Mouse (Mus musculus) testis, adult 10 weeks (tissue): ENCODE results near the gene Sipa1l3. TPM values are rescaled to one million over a fixed set of nuclear protein-coding genes. Genes with fewer than 3 reads are reported as not detected.

Source experiments
- polyA plus RNA-seq: library from polyadenylated mRNA; stranded (reverse); fragments of 350-450 nt; fragmentation: Illumina TruSeq; extraction: RNeasy Lipid Tissue Mini Kit (QIAGEN cat#74804); gene quantifications from one replicate; pipeline ENCODE4 v1.2.3, GENCODE M21; 2014; ENCODE audit warnings: low read depth, low replicate concordance

Sipa1l3 gene
- polyA plus RNA-seq = 4.1 TPM

DNA sequence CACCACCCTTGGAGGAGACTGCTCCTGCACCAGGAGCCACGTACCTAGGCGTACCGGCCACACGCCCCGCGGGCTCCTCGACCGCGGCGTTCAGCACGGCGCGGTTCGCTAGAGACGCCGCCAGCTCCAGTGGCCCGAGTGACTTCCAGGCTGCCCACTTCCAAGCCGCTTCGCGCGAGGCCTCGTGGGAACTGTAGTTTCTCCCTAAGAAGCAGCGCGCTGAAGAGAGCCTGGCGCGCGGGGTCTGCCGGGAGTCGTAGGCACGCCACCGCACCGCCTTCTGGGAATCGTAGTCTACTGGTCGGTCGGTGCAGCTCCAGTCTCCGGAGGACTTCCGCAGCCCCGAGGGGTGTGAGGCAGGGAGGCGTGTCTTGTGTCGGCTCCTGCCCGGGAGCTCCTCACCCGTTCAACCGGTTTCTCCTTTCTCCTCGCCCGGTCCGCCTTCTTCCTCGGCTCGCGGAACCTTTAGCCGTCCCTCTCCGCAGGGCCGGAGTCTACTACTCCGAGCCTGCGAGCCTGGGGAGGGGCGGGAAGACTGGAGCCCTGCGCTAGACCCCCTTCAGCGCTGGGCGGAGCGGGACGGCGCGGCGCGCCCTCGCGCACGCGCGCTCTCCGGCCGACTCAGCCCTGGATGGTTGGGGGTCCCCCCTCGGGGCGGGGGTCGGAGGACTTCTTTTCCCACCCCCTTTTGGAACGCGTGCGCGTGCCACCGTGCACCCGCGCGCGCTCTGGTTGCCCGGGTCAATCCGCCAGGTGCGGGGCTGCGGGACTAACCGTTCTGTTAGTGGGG is at the start of gene Sipa1l3:
Sipa1l3 (minus strand) TSS at position 221 of the 790 bp plus-strand sequence.

DNA sequence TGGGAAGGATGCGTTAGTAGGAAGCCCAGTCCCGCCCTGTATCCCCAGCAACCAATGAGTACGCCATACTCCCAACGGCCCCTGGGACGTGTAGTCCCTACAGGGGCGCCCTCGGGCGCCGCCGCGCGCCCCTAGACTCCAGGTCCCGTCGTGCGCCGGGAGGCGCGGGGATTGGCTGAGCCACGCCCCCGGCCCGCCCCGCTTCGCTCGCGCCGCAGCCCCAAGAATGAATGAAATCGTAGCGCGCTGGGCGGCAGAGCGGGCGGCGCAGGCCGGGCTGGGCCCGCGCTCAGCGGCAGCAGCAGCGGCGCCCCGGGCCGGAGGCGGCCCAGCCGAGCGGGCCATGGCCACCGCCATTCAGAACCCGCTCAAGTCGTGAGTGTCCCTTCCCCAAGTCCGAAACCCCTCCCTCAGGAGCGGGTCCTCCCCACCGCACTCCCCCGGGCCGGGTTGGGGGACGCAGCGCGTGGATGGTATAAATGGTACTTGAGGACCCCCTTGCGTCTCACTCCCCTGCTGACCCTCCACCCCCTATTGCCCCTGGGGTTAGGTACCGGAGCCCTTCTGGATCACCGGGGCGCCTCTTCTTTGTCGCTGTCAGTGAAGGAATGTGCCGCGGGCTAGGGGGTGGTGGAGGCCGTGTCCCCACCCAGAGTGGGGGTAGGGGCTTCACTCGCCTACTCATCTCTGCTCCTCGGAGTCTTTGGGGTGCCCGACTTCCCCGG is 214.5 kb downstream of the Sipa1l3 start, which contains the start of gene Dpf1:
Dpf1 (plus strand) TSS at position 214 of the 725 bp plus-strand sequence.

DNA sequence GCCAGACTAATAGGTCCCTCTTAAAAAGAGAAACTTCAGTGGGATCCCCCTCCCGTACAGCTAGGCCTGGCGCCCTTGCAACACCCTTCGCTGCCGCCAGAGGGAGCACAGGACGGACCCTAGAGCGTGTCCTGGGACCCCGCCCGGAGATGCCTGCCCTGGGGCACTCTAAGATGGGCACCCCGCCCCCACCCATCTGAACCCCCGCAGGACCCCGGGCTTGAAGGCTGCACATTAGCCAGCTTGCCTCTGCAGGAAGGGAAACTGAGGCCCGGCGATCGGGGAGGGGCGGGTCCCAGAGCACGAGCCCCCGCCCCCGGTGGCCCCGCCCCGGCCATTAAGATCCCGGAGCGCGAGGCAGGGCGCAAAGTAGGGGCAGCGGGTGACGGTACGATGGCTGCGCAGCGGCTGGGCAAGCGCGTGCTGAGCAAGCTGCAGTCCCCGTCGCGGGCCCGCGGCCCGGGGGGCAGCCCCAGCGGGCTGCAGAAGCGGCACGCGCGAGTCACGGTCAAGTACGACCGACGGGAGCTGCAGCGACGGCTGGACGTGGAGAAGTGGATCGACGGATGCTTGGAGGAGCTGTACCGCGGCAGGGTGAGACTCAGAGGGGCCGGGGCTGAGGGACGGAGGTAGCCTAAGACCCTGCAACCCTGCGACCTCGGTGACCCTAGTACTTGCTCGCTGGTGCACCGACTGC is 229.4 kb downstream of the Sipa1l3 start, which contains the start of gene Ppp1r14a:
Ppp1r14a (plus strand) TSS at position 367 of the 697 bp plus-strand sequence.

DNA sequence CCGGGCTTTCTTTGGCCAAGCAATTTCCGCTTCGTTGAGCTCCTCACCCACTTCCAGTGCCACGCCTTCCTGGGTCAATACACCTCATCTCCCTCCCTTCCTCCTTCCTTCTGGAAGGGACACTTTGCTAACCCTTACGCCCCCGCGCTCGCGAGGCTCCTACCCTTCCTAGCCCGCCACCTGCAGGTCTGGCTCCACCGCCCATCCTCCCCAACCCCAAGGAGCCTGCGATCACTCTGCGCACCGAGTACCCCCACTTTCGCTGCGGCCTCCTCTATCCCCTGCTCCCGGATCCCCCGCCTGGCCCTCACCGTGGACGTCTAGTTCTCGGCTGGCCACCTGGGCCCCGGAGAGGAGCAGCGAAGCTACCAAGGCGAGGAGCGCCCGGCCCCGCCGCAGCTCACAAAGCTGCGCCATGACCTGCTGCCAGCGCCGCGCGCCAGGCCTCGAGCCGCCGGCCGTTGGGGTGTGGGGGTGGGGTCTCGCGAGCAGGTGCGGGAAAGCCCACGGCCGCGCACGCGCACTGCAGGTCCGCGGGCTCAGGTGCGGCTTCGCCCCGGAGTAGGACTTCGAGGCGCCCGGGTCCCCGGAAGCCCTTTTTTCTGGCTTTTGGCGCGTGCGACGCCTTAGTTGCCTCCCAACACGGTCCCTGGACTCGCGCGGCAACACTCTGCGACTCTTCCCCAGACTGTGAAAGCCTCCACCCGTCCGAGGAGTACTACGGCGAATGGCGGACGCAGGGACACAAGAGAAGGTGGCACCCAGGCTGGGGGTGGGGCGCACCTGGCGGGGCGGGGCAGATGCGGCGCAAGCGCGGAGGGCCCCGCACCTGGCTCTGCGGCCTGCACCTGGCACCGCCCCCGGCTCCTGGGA is 237.0 kb downstream of the Sipa1l3 start, which contains the start of gene Spint2:
Spint2 (minus strand) TSS at position 712 of the 873 bp plus-strand sequence.

Other genes starting within 250 kb of the Sipa1l3 start
- 12.3 TPM for gene Spint2, start 236.7 kb downstream of the Sipa1l3 start, polyA plus RNA-seq
- 0.36 TPM for gene Ppp1r14a, start 229.3 kb downstream of the Sipa1l3 start, polyA plus RNA-seq
- 1.1 TPM for gene Dpf1, start 214.7 kb downstream of the Sipa1l3 start, polyA plus RNA-seq
- gene Catsperg2, start 208.4 kb upstream of the Sipa1l3 start, polyA plus RNA-seq = 94.6 TPM
- 2.0 TPM for gene Zfp84, start 249.9 kb upstream of the Sipa1l3 start, polyA plus RNA-seq